Mouse (Mus musculus) neutrophil, adult 5-6 weeks (primary cell): ENCODE data around the gene Park7. TPM values are rescaled to one million over a fixed set of nuclear protein-coding genes. Genes with fewer than 3 reads are reported as not detected.
A peak's percentile ranks its signal among the peaks of the same experiment; 100 is the strongest.

Experiments used
- ATAC-seq: fragments of 151-379, 151-347 bp; 2 replicates; pipeline ENCODE4 v1.8.0; 2017; ENCODE audit warnings: mild to moderate bottlenecking, moderate TSS enrichment; ENCODE audit not compliant: insufficient number of reproducible peaks, poor library complexity, low FRiP score, severe bottlenecking; ENCODE audit errors: extremely low read depth
- total RNA-seq: library from RNA; stranded (forward); fragments of 200-1000 nt; gene quantifications from 2 replicates; pipeline ENCODE4 v1.2.3, GENCODE M21; 2017

Park7 gene
- total RNA-seq: 111 and 114 TPM in 2 replicates

- peak; percentile 86 for ATAC-seq
These were observed at the start of gene Park7, which contains the start of gene Tnfrsf9 for GRCm38 (mm10) chr4:150914290-150914733. Gene Park7 (minus strand): TSS chr4:150914437. Gene Tnfrsf9 (plus strand): TSS chr4:150914562.

GRCm38 (mm10) chr4:150963711-150964110 lies 49.5 kb upstream of the Park7 start:
- ATAC-seq: no peak

GRCm38 (mm10) chr4:150962231-150962630 lies 48.0 kb upstream of the Park7 start:
- ATAC-seq: no peak

GRCm38 (mm10) chr4:150958536-150958935 lies 44.3 kb upstream of the Park7 start:
- no peak for ATAC-seq

- ATAC-seq: no peak
These were observed 42.8 kb upstream of the Park7 start for GRCm38 (mm10) chr4:150957106-150957458.

GRCm38 (mm10) chr4:150956369-150957105 lies 42.3 kb upstream of the Park7 start:
- ATAC-seq: no peak

- no peak for ATAC-seq
These were observed 36.7 kb upstream of the Park7 start for GRCm38 (mm10) chr4:150950972-150951371.

GRCm38 (mm10) chr4:150944707-150945106 lies 30.5 kb upstream of the Park7 start:
- ATAC-seq: no peak

- ATAC-seq: no peak
These were observed 25.9 kb upstream of the Park7 start for GRCm38 (mm10) chr4:150939991-150940651.

GRCm38 (mm10) chr4:150938063-150938452 lies 23.8 kb upstream of the Park7 start:
- ATAC-seq: no peak

GRCm38 (mm10) chr4:150937293-150938062 lies 23.2 kb upstream of the Park7 start:
- ATAC-seq: no peak

- no peak for ATAC-seq
These were observed 19.3 kb upstream of the Park7 start for GRCm38 (mm10) chr4:150933503-150933902.

- ATAC-seq: no peak
These were observed 13.6 kb upstream of the Park7 start for GRCm38 (mm10) chr4:150927789-150928188.

GRCm38 (mm10) chr4:150926924-150927705 lies 12.9 kb upstream of the Park7 start:
- no peak for ATAC-seq

GRCm38 (mm10) chr4:150925923-150926322 lies 11.7 kb upstream of the Park7 start:
- ATAC-seq: peak; percentile 27; the same call in 1 of the 2 replicates

- ATAC-seq: no peak
These were observed 10.7 kb upstream of the Park7 start for GRCm38 (mm10) chr4:150924936-150925335.

GRCm38 (mm10) chr4:150924308-150924707 lies 10.1 kb upstream of the Park7 start:
- no peak for ATAC-seq

GRCm38 (mm10) chr4:150921206-150921605 lies 7.0 kb upstream of the Park7 start:
- no peak for ATAC-seq
